Mouse (Mus musculus): ENCODE results near the gene Gm21876. TPM values are rescaled to one million over a fixed set of nuclear protein-coding genes. Genes with fewer than 3 reads are reported as not detected.

Gm21876 gene
- not detected in 2 replicates for polyA plus RNA-seq (2015; fragmentation: Nextera tagmentation; extraction: Ambion mirVana)

DNA sequence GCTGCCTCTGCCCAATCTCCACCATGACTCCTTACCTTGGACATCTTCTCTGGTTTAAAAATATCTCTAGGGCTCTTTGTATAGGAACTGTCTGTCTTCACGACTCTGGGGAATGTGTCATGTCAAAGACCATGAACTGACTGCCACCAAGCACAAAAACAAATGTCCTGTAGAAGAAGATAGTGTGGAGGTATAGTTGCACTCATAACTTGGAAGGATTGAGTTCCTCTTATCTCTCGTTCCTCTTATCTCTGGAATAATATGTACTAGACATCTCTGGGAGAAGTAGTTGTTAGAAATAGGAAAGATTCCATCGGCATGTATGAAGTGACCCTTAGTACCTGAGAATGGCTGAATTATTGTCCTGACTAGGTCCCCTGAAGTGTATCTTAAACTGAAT, at the start of gene Gm21876:
Gene Gm21876, minus strand, starts transcription at position 101 of the 400 bp plus-strand sequence.

Other genes with a start within 250 kb of the Gm21876 start
- gene Cfp, start 244.1 kb downstream of the Gm21876 start, polyA plus RNA-seq (2015; fragmentation: Nextera tagmentation; extraction: Ambion mirVana) = 10.2 and 13.6 TPM in 2 replicates
- gene Elk1, start 225.0 kb downstream of the Gm21876 start, polyA plus RNA-seq (2015; fragmentation: Nextera tagmentation; extraction: Ambion mirVana) = 6.7 and 7.0 TPM in 2 replicates
- 47.1 and 51.6 TPM in 2 replicates for gene Uxt, start 213.6 kb downstream of the Gm21876 start, polyA plus RNA-seq (2015; fragmentation: Nextera tagmentation; extraction: Ambion mirVana)
- 2.2 and 2.6 TPM in 2 replicates for gene Zfp182, start 113.3 kb downstream of the Gm21876 start, polyA plus RNA-seq (2015; fragmentation: Nextera tagmentation; extraction: Ambion mirVana)
- not detected in 2 replicates for gene Spaca5, start 107.2 kb downstream of the Gm21876 start, polyA plus RNA-seq (2015; fragmentation: Nextera tagmentation; extraction: Ambion mirVana)
- gene Zfp300, start 86.1 kb downstream of the Gm21876 start, polyA plus RNA-seq (2015; fragmentation: Nextera tagmentation; extraction: Ambion mirVana) = 0.50 and 0.53 TPM in 2 replicates
- gene Ssxa1, start 59.8 kb downstream of the Gm21876 start, polyA plus RNA-seq (2015; fragmentation: Nextera tagmentation; extraction: Ambion mirVana) = not detected in 2 replicates